Mouse (Mus musculus) kidney, postnatal 4 days (tissue): ENCODE data around the gene Tiparp.
A peak's percentile ranks its signal among the peaks of the same experiment; 100 is the strongest.

Experiments used
- DNase-seq, 2 experiments: peaks; one replicate each; pipeline ENCODE4 v3.0.0; 2021; ENCODE audit warnings: mixed read lengths in 2 of 2

The Tiparp gene

GRCm38 (mm10) chr3:65529471-65530215 is 1.4 kb downstream of the Tiparp start:
- no peak for DNase-seq

DNA sequence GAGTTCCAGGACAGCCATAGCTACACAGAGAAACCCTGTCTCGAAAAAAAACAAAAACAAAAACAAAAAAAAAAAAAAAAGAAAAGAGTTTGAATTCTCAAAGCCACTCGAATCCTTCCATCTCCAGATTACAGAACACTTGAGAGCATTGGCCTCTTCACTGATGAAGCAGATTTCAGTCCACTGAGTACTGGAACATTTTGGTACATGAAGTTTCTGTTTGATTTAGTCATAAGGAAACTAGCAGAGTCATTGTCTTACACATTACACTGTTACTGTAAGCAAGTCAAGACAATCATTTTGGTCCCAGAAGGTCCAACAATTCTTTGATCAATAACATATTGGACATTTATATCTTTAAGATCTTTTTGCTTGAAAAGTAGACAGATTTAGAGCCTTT is 4.8 kb downstream of the Tiparp start:
- DNase-seq: no peak

- DNase-seq: no peak
Measured at GRCm38 (mm10) chr3:65533598-65533997, 5.4 kb downstream of the Tiparp start.

DNA sequence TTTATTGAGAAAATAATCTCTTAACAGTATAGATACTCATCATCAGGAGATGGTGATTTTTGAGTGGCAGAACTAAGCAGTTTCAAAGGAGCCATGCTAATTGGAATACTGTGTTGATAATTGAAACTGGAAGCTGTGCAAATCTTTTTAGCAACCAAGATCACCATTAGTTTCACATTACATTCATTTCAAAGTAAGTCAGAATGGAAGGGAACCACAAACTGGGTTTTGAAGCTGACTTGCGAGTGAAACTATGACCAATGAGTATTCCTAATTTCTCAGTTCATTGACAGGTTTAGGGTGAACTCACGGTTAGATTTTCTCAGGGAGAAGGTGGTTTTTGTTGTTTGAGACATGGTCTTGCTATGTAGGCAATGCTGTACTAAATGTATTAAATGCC is 6.3 kb downstream of the Tiparp start:
- DNase-seq: no peak

- no peak for DNase-seq
Measured at GRCm38 (mm10) chr3:65535087-65535761, 7.0 kb downstream of the Tiparp start.

DNA sequence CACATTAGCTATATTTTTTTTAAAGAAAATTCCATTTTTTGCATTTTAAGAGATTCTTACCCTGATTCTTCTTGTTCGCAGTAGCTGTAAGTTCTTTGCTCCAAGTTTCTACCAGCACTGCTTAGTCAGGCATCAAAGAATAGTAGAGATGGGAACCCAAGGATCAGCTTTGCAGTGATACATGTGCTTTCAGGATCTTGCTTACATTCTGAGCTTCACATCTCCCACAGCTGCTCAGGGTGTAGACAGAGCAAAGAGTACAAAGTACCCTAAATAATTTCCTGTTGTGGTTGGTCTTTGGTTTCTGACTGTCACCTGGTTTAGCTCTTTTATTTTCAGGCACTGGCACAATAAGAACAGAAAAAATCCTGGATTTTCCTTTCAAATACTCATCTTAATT is 9.1 kb downstream of the Tiparp start:
- no peak for DNase-seq

- DNase-seq: no peak
Measured at GRCm38 (mm10) chr3:65540906-65541551, 12.8 kb downstream of the Tiparp start.

DNA sequence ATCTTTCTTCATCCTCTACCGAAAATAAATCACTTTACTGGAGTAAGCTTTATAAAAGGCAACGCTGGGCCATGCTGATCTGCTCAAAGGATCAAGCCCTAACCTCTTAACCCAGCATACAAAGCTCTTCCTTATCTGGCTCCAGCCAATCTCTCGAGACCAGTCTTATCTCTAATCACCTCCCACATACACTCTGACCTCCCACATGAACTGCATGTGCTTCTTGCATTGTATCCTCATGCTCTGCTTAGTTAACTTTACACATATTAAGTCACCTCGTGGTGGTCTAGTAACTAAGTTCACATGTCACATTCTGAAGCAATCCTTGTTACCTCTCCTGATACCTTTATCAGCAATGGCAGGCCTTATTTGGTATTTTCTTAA is 13.3 kb downstream of the Tiparp start:
- no peak for DNase-seq

DNA sequence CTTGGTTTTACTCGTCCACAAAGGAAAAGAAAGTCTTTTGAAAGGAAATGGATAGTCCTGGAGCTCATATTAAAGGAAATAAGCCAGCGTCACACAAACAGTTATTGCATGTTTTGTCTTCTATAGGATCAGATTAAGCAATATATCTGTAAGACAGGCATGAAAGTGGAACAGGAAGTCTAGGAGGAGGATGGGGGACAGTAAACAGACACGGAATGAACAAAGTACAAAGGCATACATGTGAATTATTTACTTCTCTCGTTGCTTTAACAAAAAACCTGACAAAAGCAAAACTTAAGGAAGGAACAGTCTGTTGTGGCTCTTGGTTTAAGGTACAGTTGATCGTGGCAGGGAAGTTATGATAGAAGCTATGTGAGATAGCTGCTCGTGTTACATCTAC is 21.6 kb downstream of the Tiparp start:
- no peak for DNase-seq

- DNase-seq: no peak
Measured at GRCm38 (mm10) chr3:65551065-65551464, 22.9 kb downstream of the Tiparp start.

DNA sequence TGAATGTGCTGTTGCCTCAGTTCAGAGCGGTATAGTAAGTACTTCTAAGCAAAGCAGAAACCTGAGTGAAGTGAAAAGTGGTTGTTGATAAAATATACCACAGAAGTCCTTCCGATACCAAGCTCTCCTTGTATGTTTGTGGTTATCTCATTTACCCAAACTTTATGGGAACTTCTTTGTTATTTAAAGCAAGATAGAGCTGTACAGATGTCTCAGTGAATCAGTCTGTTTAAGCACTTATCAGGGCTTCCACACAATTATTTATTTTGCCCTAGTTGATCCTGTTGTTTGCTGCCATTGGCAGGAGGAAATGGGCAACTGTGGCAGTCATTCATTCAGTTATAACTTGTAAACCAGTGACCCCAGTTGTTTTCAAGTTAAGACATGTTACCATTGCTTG is 26.4 kb downstream of the Tiparp start:
- no peak for DNase-seq

DNA sequence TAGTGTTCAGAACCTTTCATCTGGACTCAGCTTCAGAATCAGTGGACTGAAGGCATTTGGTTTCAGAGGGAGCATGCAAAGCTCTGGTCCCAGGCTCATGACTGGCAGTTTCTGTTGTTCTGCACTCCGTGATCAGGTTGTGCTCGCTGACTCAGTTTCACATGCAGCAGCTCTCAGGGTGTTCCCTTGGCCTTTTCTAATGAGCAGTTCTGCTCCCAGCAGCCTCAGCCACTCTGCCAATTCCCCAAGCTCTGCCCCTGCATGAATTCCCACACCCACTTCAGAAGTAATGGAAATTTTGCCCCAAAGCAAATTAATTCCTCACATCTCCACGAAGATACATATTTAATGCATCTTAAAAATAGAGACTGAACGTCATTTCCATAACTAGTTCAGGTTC is 30.5 kb downstream of the Tiparp start:
- DNase-seq: no peak

DNA sequence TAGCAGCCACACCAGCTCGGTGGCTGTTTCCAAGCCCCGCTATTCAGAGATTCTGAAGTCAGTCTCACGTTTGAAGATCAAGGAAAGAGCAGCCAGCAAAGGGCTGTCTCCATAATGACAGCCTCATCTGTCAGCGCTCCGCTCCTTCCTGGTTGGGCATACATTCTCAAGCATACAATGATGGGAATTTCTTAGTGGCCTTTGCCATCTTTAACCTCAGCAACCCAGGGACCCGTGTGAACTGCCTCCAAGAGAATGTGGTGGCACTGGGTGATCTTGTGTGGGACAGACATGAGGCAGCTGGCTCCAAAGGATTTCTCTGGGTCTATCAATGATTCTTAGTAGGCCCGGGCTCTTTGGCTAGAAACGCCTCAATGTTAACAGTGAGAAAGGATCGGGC is 34.0 kb downstream of the Tiparp start:
- no peak for DNase-seq

DNA sequence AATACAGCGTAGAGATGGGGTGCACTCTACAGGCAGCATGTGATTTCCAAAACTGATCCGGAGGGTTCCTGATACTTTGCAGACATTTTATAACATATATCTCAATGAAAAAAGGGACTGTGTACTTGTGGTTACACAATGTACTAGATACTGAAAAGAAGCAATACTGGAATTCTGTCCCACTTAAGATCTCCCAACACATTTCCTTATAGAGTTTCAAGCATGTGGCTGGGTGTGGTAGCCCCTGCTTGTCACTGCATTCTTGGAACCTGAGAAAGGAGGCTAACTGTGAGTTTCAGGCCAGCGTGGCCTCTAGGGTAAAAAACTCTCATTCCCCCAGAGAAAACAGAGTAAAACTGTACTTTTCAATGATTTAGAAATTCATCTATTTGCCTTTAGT is 34.5 kb downstream of the Tiparp start:
- no peak for DNase-seq

DNA sequence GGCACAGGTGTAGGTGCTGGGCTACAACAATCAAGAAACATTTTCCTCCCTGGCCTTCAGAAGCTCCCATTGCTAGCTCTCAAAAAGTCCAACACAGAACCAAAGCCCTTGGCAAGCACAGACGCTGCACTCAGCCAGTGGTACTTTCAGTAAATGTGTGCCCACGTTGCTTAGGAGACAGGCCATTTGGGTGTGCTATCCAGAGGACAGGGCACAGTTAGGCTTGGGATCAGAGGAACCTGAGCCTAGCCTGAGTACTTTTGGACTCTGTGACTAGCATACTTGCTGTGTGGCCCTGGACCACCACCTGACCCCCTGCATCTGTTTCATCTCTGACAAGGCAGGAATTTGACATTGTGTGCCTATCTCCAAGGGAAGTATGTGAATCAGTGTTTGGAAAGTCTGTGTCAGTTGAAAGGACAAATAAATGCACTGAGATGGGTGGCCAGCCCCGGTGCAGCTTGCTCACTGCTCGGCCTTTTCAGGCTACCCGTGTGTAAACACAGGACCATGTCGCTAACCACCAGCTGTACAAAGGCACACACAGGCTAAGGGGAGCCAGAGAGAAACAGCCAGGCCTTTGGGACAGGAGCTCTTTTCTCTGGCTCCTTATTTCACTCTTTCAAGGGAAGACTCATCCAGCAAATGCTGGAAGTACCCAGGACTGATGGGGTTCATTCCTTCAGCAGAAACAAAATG is 35.9 kb downstream of the Tiparp start:
- no peak for DNase-seq

DNA sequence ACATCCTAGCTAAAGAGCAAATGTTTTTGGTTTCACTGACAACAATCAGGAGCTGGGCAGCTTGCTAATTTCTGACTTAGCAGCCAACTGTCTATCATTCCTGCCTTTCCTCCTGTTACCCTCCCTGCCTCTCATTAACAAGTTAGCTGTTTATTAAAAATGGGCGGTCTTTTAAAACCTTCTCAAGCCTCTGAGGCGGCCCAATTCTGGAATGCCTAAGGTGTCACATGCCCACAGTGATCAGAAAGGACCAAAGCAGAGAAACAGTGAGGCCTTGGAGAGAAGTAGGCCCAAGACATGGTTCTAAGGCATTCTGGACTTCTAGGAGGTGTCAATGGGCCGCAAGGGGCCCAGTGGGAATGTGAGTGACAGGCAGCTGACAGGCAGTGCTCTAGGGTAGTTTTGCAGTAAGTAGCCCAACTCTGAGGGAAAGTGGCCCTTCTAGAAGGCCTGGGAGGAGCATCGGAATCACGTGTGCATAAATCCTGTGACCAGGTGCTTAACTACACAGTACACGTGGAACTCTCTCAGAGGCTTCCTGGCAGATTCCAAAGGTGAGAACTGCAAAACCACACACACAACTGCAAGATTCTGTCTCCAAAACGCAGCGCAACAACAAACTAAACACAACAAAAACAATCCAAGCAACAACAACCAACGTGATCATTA is 37.6 kb downstream of the Tiparp start:
- DNase-seq: peak in 1 of 2 experiments; percentile 24

DNA sequence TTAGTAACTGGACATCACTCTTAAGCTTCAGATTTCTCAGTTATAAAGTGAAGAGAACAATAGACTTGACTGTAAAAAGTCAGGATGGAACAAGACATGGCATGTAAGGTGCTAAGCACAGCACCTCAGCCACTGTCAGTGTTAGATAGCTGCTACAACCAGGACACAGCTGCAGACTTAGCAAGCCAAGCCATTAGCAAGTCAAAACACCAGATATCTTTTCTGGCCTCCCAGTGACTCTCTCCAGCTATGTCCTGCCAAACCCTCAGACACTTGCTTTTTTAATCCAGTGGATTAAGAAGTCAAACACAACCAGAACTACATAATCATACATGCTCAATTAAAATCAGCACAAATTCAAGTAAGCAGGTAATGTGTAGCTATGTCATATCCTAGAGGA is 41.7 kb downstream of the Tiparp start:
- DNase-seq: no peak

GRCm38 (mm10) chr3:65573516-65573915 is 45.3 kb downstream of the Tiparp start:
- DNase-seq: no peak

GRCm38 (mm10) chr3:65577602-65578001 is 49.4 kb downstream of the Tiparp start:
- no peak for DNase-seq

DNA sequence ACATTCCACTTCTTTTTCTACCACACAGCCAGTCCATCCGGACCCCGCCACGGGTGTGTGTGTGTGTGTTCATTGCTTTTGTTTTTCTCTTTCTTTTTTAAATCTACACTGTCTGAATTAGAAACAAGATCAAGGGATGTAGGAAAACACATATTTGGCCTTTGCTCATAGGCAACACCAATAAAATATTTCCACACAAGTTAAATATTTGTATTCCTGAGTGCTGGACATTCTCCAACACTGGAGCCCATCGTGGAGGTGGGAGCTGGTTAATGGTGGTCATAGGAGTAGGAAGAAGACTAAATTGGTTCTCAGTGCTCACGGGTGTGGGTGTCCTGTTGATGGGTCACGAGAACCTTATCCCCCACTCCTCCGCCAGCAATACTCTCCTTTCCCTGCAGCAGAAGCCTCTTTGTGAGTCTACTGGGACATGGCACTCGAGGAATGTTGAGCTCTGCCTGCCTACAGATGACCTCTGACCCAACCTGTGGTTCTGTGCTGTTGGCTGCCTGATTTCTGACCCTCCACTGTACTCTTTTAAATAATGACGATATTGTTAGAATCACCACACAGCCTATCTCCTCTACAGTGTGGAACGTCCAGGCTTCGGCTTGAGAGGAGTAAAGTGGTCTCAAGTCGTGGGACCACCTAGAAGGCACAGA is 51.2 kb downstream of the Tiparp start:
- DNase-seq: no peak

- DNase-seq: no peak
Measured at GRCm38 (mm10) chr3:65581596-65581995, 53.4 kb downstream of the Tiparp start.

DNA sequence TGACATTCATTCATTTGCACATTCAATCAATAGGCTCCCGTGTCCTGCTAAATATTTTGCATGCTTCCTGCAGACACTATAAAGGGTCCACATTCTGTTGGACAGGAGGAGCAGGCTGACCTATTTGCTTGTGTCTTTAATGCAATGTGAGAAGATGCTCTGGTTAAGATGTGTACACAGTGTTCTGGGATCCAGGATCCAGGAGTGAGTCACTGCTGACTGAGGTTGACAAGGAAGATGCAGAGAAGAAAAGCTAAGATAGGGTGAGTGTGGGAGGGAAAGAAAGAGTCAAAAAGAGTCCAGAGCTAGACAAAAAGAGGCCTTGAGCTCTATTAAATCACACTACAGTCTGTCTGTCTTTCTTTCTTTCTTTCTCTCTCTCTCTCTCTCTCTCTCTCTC is 56.1 kb downstream of the Tiparp start:
- DNase-seq: no peak
